Mouse (Mus musculus) limb, embryonic 11.5 days (tissue): ENCODE measurements around the gene Map3k4. TPM values are rescaled to one million over a fixed set of nuclear protein-coding genes. Genes with fewer than 3 reads are reported as not detected.

Experiments
- ATAC-seq: fragments of 200-750 bp; cut with Nextera tagmentation; 2 replicates; pipeline ENCODE4 v1.8.0; 2017; ENCODE audit warnings: low read depth; ENCODE audit not compliant: insufficient number of reproducible peaks, low FRiP score, low TSS enrichment
- DNase-seq: peaks from one replicate; pipeline ENCODE4 v3.0.0-alpha.2; 2015; ENCODE audit warnings: low spot score
- H3K27ac ChIP-seq: fragments of 300-500 bp; sonication (generic); replicated peaks from 2 replicates; pipeline ENCODE4 v1.5.1; 2014; ENCODE audit warnings: low read depth, mild to moderate bottlenecking, low read length
- H3K27me3 ChIP-seq: fragments of 300-500 bp; sonication (generic); 2 replicates; pipeline ENCODE4 v1.6.1; 2014; ENCODE audit warnings: mild to moderate bottlenecking, low read length, mixed read lengths; ENCODE audit not compliant: control insufficient read depth, insufficient read depth
- H3K36me3 ChIP-seq: fragments of 300-500 bp; sonication (generic); 2 replicates; pipeline ENCODE4 v1.6.1; 2014; ENCODE audit warnings: mild to moderate bottlenecking, low read length, moderate library complexity, mixed read lengths; ENCODE audit not compliant: control insufficient read depth, insufficient read depth
- H3K4me1 ChIP-seq: fragments of 300-500 bp; sonication (generic); 2 replicates; pipeline ENCODE4 v1.6.1; 2014; ENCODE audit warnings: low read length, mixed read lengths; ENCODE audit not compliant: control insufficient read depth, insufficient read depth
- H3K4me2 ChIP-seq: fragments of 300-500 bp; sonication (generic); 2 replicates; pipeline ENCODE4 v1.6.1; 2014; ENCODE audit warnings: low read depth, mild to moderate bottlenecking, moderate library complexity; ENCODE audit not compliant: severe bottlenecking
- H3K4me3 ChIP-seq: fragments of 300-500 bp; sonication (generic); 2 replicates; pipeline ENCODE4 v1.5.1; 2014; ENCODE audit warnings: low read depth, low read length
- H3K9ac ChIP-seq: fragments of 300-500 bp; sonication (generic); 2 replicates; pipeline ENCODE4 v1.6.1; 2014; ENCODE audit warnings: mild to moderate bottlenecking, low read length
- H3K9me3 ChIP-seq: fragments of 300-500 bp; sonication (generic); 2 replicates; pipeline ENCODE4 v1.6.1; 2016; ENCODE audit warnings: low read length; ENCODE audit not compliant: control insufficient read depth
- WGBS: fragments of 180-500 bp; shearing (Covaris S2); extraction: QIAGEN DNeasy Blood & Tissue Kit; methylation state at CpG from one replicate; pipeline ENCODE4 v1.1.7; 2014; 5-methylcytosine and 5-hydroxymethylcytosine counted together
- polyA plus RNA-seq: library from polyadenylated mRNA; unstranded; fragments of >200 nt; fragmentation: Nextera tagmentation; extraction: Ambion mirVana; gene quantifications from 2 replicates; pipeline ENCODE4 v1.2.1, GENCODE M21; 2014

Map3k4 gene
- polyA plus RNA-seq, 1 experiment from 2014 or later, result 48.0 TPM

GRCm38 (mm10) chr17:12223682-12224081 lies 94.9 kb downstream of the Map3k4 start:
- no peaks in the 10 kb centered on the region for H3K4me1 ChIP-seq
- WGBS, result 67% methylated on average over 5 of the region's 5 CpGs
- H3K9me3 ChIP-seq, result no peaks in the 10 kb centered on the region
- H3K9ac ChIP-seq, result no peak overlapping the region
- H3K4me3 ChIP-seq, result no peak overlapping the region
- H3K36me3 ChIP-seq, result no peaks in the 10 kb centered on the region; the same call in 1 of the 2 replicates
- no peak overlapping the region for H3K4me2 ChIP-seq
- no peaks in the 10 kb centered on the region for H3K27me3 ChIP-seq
- ATAC-seq (no peak), DNase-seq (no peak)
- no peak overlapping the region for H3K27ac ChIP-seq

GRCm38 (mm10) chr17:12221926-12222325 lies 96.7 kb downstream of the Map3k4 start:
- no peaks in the 10 kb centered on the region for H3K4me1 ChIP-seq
- H3K36me3 ChIP-seq, result peaks cover 2% of the 10 kb centered on the region; the same call in 1 of the 2 replicates
- no peak for ATAC-seq
- no peak overlapping the region for H3K27ac ChIP-seq
- H3K9ac ChIP-seq, result no peak overlapping the region
- no peaks in the 10 kb centered on the region for H3K27me3 ChIP-seq
- no peak for DNase-seq
- H3K4me2 ChIP-seq, result no peak overlapping the region
- H3K9me3 ChIP-seq, result no peaks in the 10 kb centered on the region
- WGBS, result 43% methylated on average over 6 of the region's 6 CpGs
- no peak overlapping the region for H3K4me3 ChIP-seq

- DNase-seq, result no peak
- peaks cover 11% of the 10 kb centered on the region; the same call in 1 of the 2 replicates for H3K36me3 ChIP-seq
- H3K4me2 ChIP-seq, result no peak overlapping the region
- H3K27ac ChIP-seq, result no peak overlapping the region
- WGBS, result 83% methylated on average over 6 of the region's 6 CpGs
- no peaks in the 10 kb centered on the region for H3K27me3 ChIP-seq
- H3K4me1 ChIP-seq, result no peaks in the 10 kb centered on the region
- ATAC-seq, result no peak
- no peak overlapping the region for H3K9ac ChIP-seq
- H3K9me3 ChIP-seq, result no peaks in the 10 kb centered on the region
- H3K4me3 ChIP-seq, result no peak overlapping the region
Measured at GRCm38 (mm10) chr17:12216224-12216623, 102.4 kb downstream of the Map3k4 start.

GRCm38 (mm10) chr17:12213430-12213829 lies 105.2 kb downstream of the Map3k4 start:
- Histone ChIP-seq H3K27me3 (no peaks in the 10 kb centered on the region), H3K27ac (no peak overlapping the region), H3K4me2 (no peak overlapping the region), H3K9me3 (no peaks in the 10 kb centered on the region), H3K36me3 (peaks cover 11% of the 10 kb centered on the region; the same call in 1 of the 2 replicates), H3K4me1 (no peaks in the 10 kb centered on the region), H3K4me3 (no peak overlapping the region), H3K9ac (no peak overlapping the region)
- DNase-seq (no peak), ATAC-seq (no peak)
- 92% methylated on average over 8 of the region's 8 CpGs for whole genome bisulfite sequencing

GRCm38 (mm10) chr17:12212341-12212740 lies 106.3 kb downstream of the Map3k4 start:
- no peaks in the 10 kb centered on the region for H3K9me3 ChIP-seq
- peaks cover 7% of the 10 kb centered on the region for H3K4me1 ChIP-seq
- H3K9ac ChIP-seq, result no peak overlapping the region
- no peak overlapping the region for H3K27ac ChIP-seq
- no peak overlapping the region for H3K4me3 ChIP-seq
- ATAC-seq (no peak), DNase-seq (no peak)
- H3K4me2 ChIP-seq, result no peak overlapping the region
- H3K36me3 ChIP-seq, result peaks cover 11% of the 10 kb centered on the region; the same call in 1 of the 2 replicates
- 87% methylated on average over 6 of the region's 6 CpGs for WGBS
- H3K27me3 ChIP-seq, result no peaks in the 10 kb centered on the region

- no peak overlapping the region for H3K27ac ChIP-seq
- no peak overlapping the region for H3K4me2 ChIP-seq
- no peak for DNase-seq
- no peaks in the 10 kb centered on the region for H3K9me3 ChIP-seq
- H3K9ac ChIP-seq, result no peak overlapping the region
- no peak for ATAC-seq
- H3K36me3 ChIP-seq, result peaks cover 9% of the 10 kb centered on the region; the same call in 1 of the 2 replicates
- H3K4me1 ChIP-seq, result peaks cover 11% of the 10 kb centered on the region
- H3K4me3 ChIP-seq, result no peak overlapping the region
- H3K27me3 ChIP-seq, result no peaks in the 10 kb centered on the region
- whole genome bisulfite sequencing, result 96% methylated on average over 11 of the region's 11 CpGs
Measured at GRCm38 (mm10) chr17:12211890-12212289, 106.7 kb downstream of the Map3k4 start.

- 35% methylated on average over 8 of the region's 8 CpGs for WGBS
- H3K9me3 ChIP-seq, result no peaks in the 10 kb centered on the region
- no peak for ATAC-seq
- no peak overlapping the region for H3K4me2 ChIP-seq
- no peak overlapping the region for H3K9ac ChIP-seq
- peaks cover 3% of the 10 kb centered on the region; the same call in 1 of the 2 replicates for H3K36me3 ChIP-seq
- DNase-seq, result peak; percentile 96
- H3K4me3 ChIP-seq, result no peak overlapping the region
- H3K27ac ChIP-seq, result no peak overlapping the region
- H3K4me1 ChIP-seq, result peaks cover 20% of the 10 kb centered on the region
- no peaks in the 10 kb centered on the region for H3K27me3 ChIP-seq
Measured at GRCm38 (mm10) chr17:12210544-12211132, 108.0 kb downstream of the Map3k4 start.

GRCm38 (mm10) chr17:12209481-12209880 lies 109.1 kb downstream of the Map3k4 start:
- peaks cover 26% of the 10 kb centered on the region for H3K4me1 ChIP-seq
- no peak overlapping the region for H3K4me2 ChIP-seq
- no peak overlapping the region for H3K27ac ChIP-seq
- no peak for ATAC-seq
- H3K36me3 ChIP-seq, result peaks cover 3% of the 10 kb centered on the region; the same call in 1 of the 2 replicates
- WGBS, result 87% methylated on average over 4 of the region's 4 CpGs
- H3K9me3 ChIP-seq, result no peaks in the 10 kb centered on the region
- H3K4me3 ChIP-seq, result no peak overlapping the region
- H3K27me3 ChIP-seq, result no peaks in the 10 kb centered on the region
- H3K9ac ChIP-seq, result no peak overlapping the region
- no peak for DNase-seq
